Mouse (Mus musculus): ENCODE measurements around the gene Tagln3.
A peak's percentile ranks its signal among the peaks of the same experiment; 100 is the strongest.

GRCm38 (mm10) chr16:45684815-45685214 is 39.6 kb downstream of the Tagln3 start:
- TF ChIP-seq CTCF (IDR thresholded peaks at IDR 0.05; ENCODE audit: insufficient read depth, low read depth, low read length) (peak; percentile 78), POLR2A (IDR thresholded peaks at IDR 0.05; ENCODE audit: insufficient read depth, low read depth, low read length) (no peak)
